Mouse (Mus musculus): ENCODE data around the gene Ezh2. TPM values are rescaled to one million over a fixed set of nuclear protein-coding genes. Genes with fewer than 3 reads are reported as not detected.

The Ezh2 gene
- polyA plus RNA-seq, 1 experiment = 194 TPM

DNA sequence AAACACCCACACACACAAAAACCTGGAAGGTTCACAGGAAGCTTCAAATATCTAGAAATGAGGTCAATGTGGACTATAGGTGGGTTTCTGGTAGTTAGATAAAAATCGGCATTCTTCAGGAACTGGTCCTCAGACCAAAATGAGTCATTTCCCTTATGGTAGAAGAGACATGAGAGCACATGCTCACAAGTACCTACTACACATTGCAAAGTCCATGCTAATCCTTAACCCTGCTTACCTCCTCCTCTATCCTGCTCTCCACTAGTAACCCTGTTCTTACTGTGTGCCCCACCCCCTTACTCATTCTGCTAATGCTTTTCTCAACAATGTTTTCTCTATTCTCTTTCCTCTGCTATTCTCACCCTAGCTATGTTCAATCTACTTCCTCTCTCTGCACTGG, 67.5 kb downstream of the Ezh2 start:
- H3K4me1 ChIP-seq (ENCODE audit: control insufficient read depth, insufficient read depth, low read length) = no peaks in the 10 kb centered on the region
- TF ChIP-seq CTCF (IDR thresholded peaks at IDR 0.05; ENCODE audit: low read depth, low read length) = no peak
- TF ChIP-seq EP300 (IDR thresholded peaks at IDR 0.05; ENCODE audit: insufficient read depth, low read depth, low read length) = no peak
- no peak for TF ChIP-seq POLR2A (IDR thresholded peaks at IDR 0.05; ENCODE audit: insufficient read depth, low read length)
- no peaks in the 10 kb centered on the region for H3K27me3 ChIP-seq (ENCODE audit: control insufficient read depth, insufficient read depth, low read length, poor library complexity, severe bottlenecking)
- peaks cover 52% of the 10 kb centered on the region for H3K36me3 ChIP-seq (ENCODE audit: control insufficient read depth, insufficient read depth, low read length, poor library complexity, severe bottlenecking)
- no peak overlapping the region for H3K9ac ChIP-seq (ENCODE audit: low read depth, poor library complexity, severe bottlenecking)
- H3K27ac ChIP-seq (ENCODE audit: insufficient read depth, low read length) = no peak overlapping the region
- no peaks in the 10 kb centered on the region for H3K9me3 ChIP-seq (replicated peaks; ENCODE audit: control insufficient read depth, insufficient read depth, low read length, poor library complexity, severe bottlenecking)
- H3K4me3 ChIP-seq (ENCODE audit: low read depth, low read length) = no peak overlapping the region

GRCm38 (mm10) chr6:47527129-47527528, 68.0 kb downstream of the Ezh2 start:
- H3K36me3 ChIP-seq (ENCODE audit: control insufficient read depth, insufficient read depth, low read length, poor library complexity, severe bottlenecking) = peaks cover 57% of the 10 kb centered on the region
- H3K9ac ChIP-seq (ENCODE audit: low read depth, poor library complexity, severe bottlenecking) = no peak overlapping the region
- no peaks in the 10 kb centered on the region for H3K4me1 ChIP-seq (ENCODE audit: control insufficient read depth, insufficient read depth, low read length)
- TF ChIP-seq POLR2A (IDR thresholded peaks at IDR 0.05; ENCODE audit: insufficient read depth, low read length) = no peak
- TF ChIP-seq CTCF (IDR thresholded peaks at IDR 0.05; ENCODE audit: low read depth, low read length) = no peak
- TF ChIP-seq EP300 (IDR thresholded peaks at IDR 0.05; ENCODE audit: insufficient read depth, low read depth, low read length) = no peak
- no peaks in the 10 kb centered on the region for H3K9me3 ChIP-seq (replicated peaks; ENCODE audit: control insufficient read depth, insufficient read depth, low read length, poor library complexity, severe bottlenecking)
- H3K27ac ChIP-seq (ENCODE audit: insufficient read depth, low read length) = no peak overlapping the region
- H3K27me3 ChIP-seq (ENCODE audit: control insufficient read depth, insufficient read depth, low read length, poor library complexity, severe bottlenecking) = no peaks in the 10 kb centered on the region
- H3K4me3 ChIP-seq (ENCODE audit: low read depth, low read length) = no peak overlapping the region

GRCm38 (mm10) chr6:47526446-47526845, 68.7 kb downstream of the Ezh2 start:
- no peak for TF ChIP-seq CTCF (IDR thresholded peaks at IDR 0.05; ENCODE audit: low read depth, low read length)
- no peak for TF ChIP-seq POLR2A (IDR thresholded peaks at IDR 0.05; ENCODE audit: insufficient read depth, low read length)
- TF ChIP-seq EP300 (IDR thresholded peaks at IDR 0.05; ENCODE audit: insufficient read depth, low read depth, low read length) = no peak
- Histone ChIP-seq H3K4me3 (ENCODE audit: low read depth, low read length) (no peak overlapping the region), H3K36me3 (ENCODE audit: control insufficient read depth, insufficient read depth, low read length, poor library complexity, severe bottlenecking) (peaks cover 54% of the 10 kb centered on the region), H3K4me1 (ENCODE audit: control insufficient read depth, insufficient read depth, low read length) (no peaks in the 10 kb centered on the region), H3K27ac (ENCODE audit: insufficient read depth, low read length) (no peak overlapping the region), H3K9ac (ENCODE audit: low read depth, poor library complexity, severe bottlenecking) (no peak overlapping the region), H3K9me3 (replicated peaks; ENCODE audit: control insufficient read depth, insufficient read depth, low read length, poor library complexity, severe bottlenecking) (no peaks in the 10 kb centered on the region), H3K27me3 (ENCODE audit: control insufficient read depth, insufficient read depth, low read length, poor library complexity, severe bottlenecking) (no peaks in the 10 kb centered on the region)

DNA sequence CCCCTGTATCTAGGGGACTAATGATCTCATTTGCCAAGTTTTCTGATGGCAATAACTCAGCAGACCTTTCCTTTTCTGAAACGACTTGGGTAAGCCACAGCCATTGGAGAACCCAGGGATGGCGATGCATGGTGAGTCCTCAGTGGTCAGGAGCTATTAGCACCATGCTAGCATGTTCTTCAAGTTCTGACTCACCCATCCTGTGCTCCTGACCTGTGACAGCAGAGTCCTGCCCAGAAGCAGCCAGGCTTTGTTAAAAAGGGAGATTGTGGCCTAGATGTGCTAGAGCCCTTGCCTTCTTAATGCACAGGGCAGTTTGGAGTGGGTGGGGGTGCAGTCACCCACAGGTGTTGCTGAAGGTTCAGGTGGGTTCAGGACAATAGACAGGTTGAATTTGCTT, 70.1 kb downstream of the Ezh2 start:
- Histone ChIP-seq H3K27ac (ENCODE audit: insufficient read depth, low read length) (no peak overlapping the region), H3K9ac (ENCODE audit: low read depth, poor library complexity, severe bottlenecking) (no peak overlapping the region), H3K4me3 (ENCODE audit: low read depth, low read length) (no peak overlapping the region), H3K27me3 (ENCODE audit: control insufficient read depth, insufficient read depth, low read length, poor library complexity, severe bottlenecking) (no peaks in the 10 kb centered on the region), H3K9me3 (replicated peaks; ENCODE audit: control insufficient read depth, insufficient read depth, low read length, poor library complexity, severe bottlenecking) (no peaks in the 10 kb centered on the region), H3K36me3 (ENCODE audit: control insufficient read depth, insufficient read depth, low read length, poor library complexity, severe bottlenecking) (peaks cover 50% of the 10 kb centered on the region), H3K4me1 (ENCODE audit: control insufficient read depth, insufficient read depth, low read length) (no peaks in the 10 kb centered on the region)
- TF ChIP-seq EP300 (IDR thresholded peaks at IDR 0.05; ENCODE audit: insufficient read depth, low read depth, low read length) (no peak), POLR2A (IDR thresholded peaks at IDR 0.05; ENCODE audit: insufficient read depth, low read length) (no peak), CTCF (IDR thresholded peaks at IDR 0.05; ENCODE audit: low read depth, low read length) (no peak)

DNA sequence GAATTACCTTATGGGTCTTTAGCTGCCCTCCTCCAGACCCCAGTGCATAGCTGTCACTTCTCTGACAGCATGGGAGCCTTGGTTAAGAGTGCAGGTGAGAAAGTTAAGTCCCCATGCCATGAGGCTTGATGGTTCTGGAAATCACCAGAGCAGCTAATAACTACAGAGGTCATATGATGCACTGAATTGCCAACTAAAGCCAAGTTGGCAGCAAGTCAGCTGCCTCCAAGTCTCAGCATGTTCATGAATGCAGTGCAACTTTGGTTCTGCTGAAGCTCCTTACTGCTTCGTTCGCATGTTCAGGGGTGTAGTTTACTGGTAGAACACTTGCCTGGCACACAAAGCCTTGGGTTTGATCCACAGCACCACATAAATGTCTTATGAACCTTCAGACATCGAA, 72.7 kb downstream of the Ezh2 start:
- Histone ChIP-seq H3K36me3 (ENCODE audit: control insufficient read depth, insufficient read depth, low read length, poor library complexity, severe bottlenecking) (peaks cover 55% of the 10 kb centered on the region), H3K9ac (ENCODE audit: low read depth, poor library complexity, severe bottlenecking) (no peak overlapping the region), H3K4me3 (ENCODE audit: low read depth, low read length) (no peak overlapping the region), H3K4me1 (ENCODE audit: control insufficient read depth, insufficient read depth, low read length) (no peaks in the 10 kb centered on the region), H3K9me3 (replicated peaks; ENCODE audit: control insufficient read depth, insufficient read depth, low read length, poor library complexity, severe bottlenecking) (no peaks in the 10 kb centered on the region), H3K27me3 (ENCODE audit: control insufficient read depth, insufficient read depth, low read length, poor library complexity, severe bottlenecking) (no peaks in the 10 kb centered on the region), H3K27ac (ENCODE audit: insufficient read depth, low read length) (no peak overlapping the region)
- TF ChIP-seq POLR2A (IDR thresholded peaks at IDR 0.05; ENCODE audit: insufficient read depth, low read length) (no peak), EP300 (IDR thresholded peaks at IDR 0.05; ENCODE audit: insufficient read depth, low read depth, low read length) (no peak), CTCF (IDR thresholded peaks at IDR 0.05; ENCODE audit: low read depth, low read length) (no peak)

DNA sequence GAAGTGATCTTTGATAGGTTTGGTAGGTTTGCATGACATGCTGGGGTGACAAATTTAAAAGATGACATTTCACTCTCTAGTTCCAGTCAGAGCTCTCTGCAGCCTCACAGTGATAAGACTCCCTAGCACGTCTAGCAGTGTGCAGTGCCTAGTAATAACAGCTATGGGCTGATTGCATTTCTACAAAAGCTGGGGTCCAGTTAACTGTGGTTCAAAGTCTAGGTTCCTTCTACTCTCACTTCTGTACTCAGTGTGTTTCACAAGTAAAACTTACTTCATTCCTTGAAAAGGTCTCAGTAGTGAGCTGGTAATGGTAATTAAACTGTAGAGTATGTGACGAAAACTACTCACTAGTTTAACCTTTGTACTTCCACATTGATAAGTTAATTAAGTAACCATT, 75.1 kb downstream of the Ezh2 start:
- Histone ChIP-seq H3K36me3 (ENCODE audit: control insufficient read depth, insufficient read depth, low read length, poor library complexity, severe bottlenecking) (peaks cover 65% of the 10 kb centered on the region), H3K9me3 (replicated peaks; ENCODE audit: control insufficient read depth, insufficient read depth, low read length, poor library complexity, severe bottlenecking) (no peaks in the 10 kb centered on the region), H3K4me3 (ENCODE audit: low read depth, low read length) (no peak overlapping the region), H3K9ac (ENCODE audit: low read depth, poor library complexity, severe bottlenecking) (no peak overlapping the region), H3K27me3 (ENCODE audit: control insufficient read depth, insufficient read depth, low read length, poor library complexity, severe bottlenecking) (no peaks in the 10 kb centered on the region), H3K4me1 (ENCODE audit: control insufficient read depth, insufficient read depth, low read length) (no peaks in the 10 kb centered on the region), H3K27ac (ENCODE audit: insufficient read depth, low read length) (no peak overlapping the region)
- no peak for TF ChIP-seq EP300 (IDR thresholded peaks at IDR 0.05; ENCODE audit: insufficient read depth, low read depth, low read length)
- no peak for TF ChIP-seq POLR2A (IDR thresholded peaks at IDR 0.05; ENCODE audit: insufficient read depth, low read length)
- no peak for TF ChIP-seq CTCF (IDR thresholded peaks at IDR 0.05; ENCODE audit: low read depth, low read length)

All from ES-Bruce4 (cell line).